Mouse (Mus musculus): Measurements from ENCODE around the gene Spata6.

Spata6 gene

GRCm38 (mm10) chr4:111852626-111853025, 132.8 kb downstream of the Spata6 start:
- DNase-seq, result no peak

- DNase-seq, result no peak
Measured at GRCm38 (mm10) chr4:111866701-111867100, 146.9 kb downstream of the Spata6 start.

- no peak for DNase-seq
Measured at GRCm38 (mm10) chr4:111867743-111868401, 148.1 kb downstream of the Spata6 start.

All from kidney, adult 18-20 months (tissue).